Mouse (Mus musculus) lung, postnatal 0 days (tissue): ENCODE results near the gene Pxdc1.

Experiments
- CTCF ChIP-seq: IDR thresholded peaks from 2 replicates; pipeline ENCODE4 v1.5.1; 2016; ENCODE audit warnings: antibody characterized with exemption, mild to moderate bottlenecking
- EP300 ChIP-seq: IDR thresholded peaks from 2 replicates; pipeline ENCODE4 v1.6.1; 2016; ENCODE audit warnings: antibody characterized with exemption, mild to moderate bottlenecking, control low read depth

DNA sequence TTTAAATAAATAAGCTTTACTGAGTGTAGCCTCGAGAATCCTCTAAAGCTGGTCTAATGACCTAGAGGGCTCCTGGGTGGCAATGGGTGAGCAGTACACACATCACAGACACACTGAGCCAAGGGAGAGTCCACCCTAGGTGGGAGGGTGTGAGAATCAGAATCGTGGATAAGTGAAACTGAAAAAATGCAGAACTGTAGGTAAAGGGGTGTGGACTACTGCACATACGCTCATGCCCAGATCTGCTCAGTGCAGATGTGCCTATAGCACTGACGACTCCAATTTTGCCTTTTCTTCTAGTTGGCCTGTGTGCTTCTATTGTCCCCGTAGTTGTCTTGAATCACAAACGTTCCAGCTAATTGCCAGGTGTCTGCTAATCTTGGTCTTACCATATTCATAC, 10.5 kb upstream of the Pxdc1 start:
- no peak for TF ChIP-seq CTCF
- TF ChIP-seq EP300 = no peak
